Comparison of ENCODE assay signal across 19 mouse cellular contexts in the genomic region with DNA sequence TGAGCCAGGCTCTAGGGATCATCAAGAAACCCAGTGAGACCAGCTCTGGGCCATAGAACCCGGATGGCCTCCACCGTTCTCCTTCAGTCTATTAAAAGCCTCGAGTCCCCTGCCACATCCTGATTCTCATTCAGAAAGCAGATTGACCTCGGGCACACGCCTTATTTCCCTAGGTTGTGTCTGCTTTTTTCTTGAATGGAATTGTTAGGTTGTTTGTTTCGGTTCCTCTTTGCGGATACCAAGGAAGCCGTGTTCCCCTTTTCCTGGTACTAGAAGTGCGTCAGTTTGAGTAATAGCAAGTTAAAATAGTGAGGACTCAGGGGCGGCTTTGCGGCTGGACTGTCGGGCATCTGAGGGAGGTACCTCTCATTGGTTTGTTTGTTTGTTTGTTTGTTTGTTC. TPM values are rescaled to one million over a fixed set of nuclear protein-coding genes. Genes with fewer than 3 reads are reported as not detected.
DNase-seq lines count a peak whose midpoint lies in the region; ATAC-seq and TF ChIP-seq lines count a peak whose summit lies in the region.
"Had no signal": no experiment of that assay in that cellular context is flagged by ENCODE, and none has a peak within 500 bp of the region (broad histone marks: within the 10 kb centered on the region; RNA-seq: fewer than 3 reads in every experiment).

No protein-coding gene starts in this region.

- no peak overlapping the region for H3K9ac ChIP-seq in liver, adult 2 months (ENCODE audit: low read depth, low read length)
- no peak overlapping the region for H3K9ac ChIP-seq in liver, embryonic 12.5 days
- H3K9ac ChIP-seq: midbrain, embryonic 15.5 days; neural tube, embryonic 12.5 days had no signal

- no peak for ATAC-seq in liver, embryonic 12.5 days
- ATAC-seq in monocyte, adult 5-6 weeks (replicated peaks; ENCODE audit: insufficient number of reproducible peaks, low FRiP score, low TSS enrichment, poor library complexity, severe bottlenecking): peak; percentile 79
- ATAC-seq: forebrain, embryonic 16.5 days; hindbrain, postnatal 0 days; midbrain, embryonic 15.5 days had no signal

- H3K4me2 ChIP-seq in liver, embryonic 12.5 days: no peak overlapping the region
- H3K4me2 ChIP-seq: midbrain, embryonic 15.5 days; neural tube, embryonic 12.5 days had no signal

- TF ChIP-seq CTCF in liver, adult 2 months (IDR thresholded peaks at IDR 0.05; ENCODE audit: low read depth, low read length): no peak

- peak; percentile 26 to 65 for DNase-seq in heart, adult 18-20 months
- DNase-seq in heart, embryonic 10.5 days (ENCODE audit: low spot score): no peak
- DNase-seq in liver, adult 2 months (ENCODE audit: extremely low read depth, low read depth, low spot score): peak; percentile 47
- DNase-seq in cerebellum, adult 18-20 months: no peak
- no peak for DNase-seq in T-cell, adult 2 months (ENCODE audit: low spot score)
- DNase-seq: adrenal gland, postnatal 36 days; cerebellum, adult 11-12 months; embryo, embryonic 11 days; right cerebral cortex, postnatal 4 days; thymus, postnatal 36 days had no signal

- H3K27ac ChIP-seq in heart, embryonic 10.5 days: no peak overlapping the region
- H3K27ac ChIP-seq in liver, adult 2 months (replicated peaks; ENCODE audit: insufficient read depth, low read depth, low read length): no peak overlapping the region
- no peak overlapping the region for H3K27ac ChIP-seq in liver, embryonic 12.5 days
- H3K27ac ChIP-seq in brown adipose tissue, adult 24 weeks (replicated peaks; ENCODE audit: low read depth, low read length): peak overlapping the region; percentile 5; the same call in 1 of the 2 replicates
- H3K27ac ChIP-seq: hindbrain, postnatal 0 days; kidney, postnatal 0 days; midbrain, embryonic 15.5 days; neural tube, embryonic 12.5 days had no signal

- no peaks in the 10 kb centered on the region for H3K27me3 ChIP-seq in heart, embryonic 10.5 days (ENCODE audit: insufficient read depth, poor library complexity, severe bottlenecking)
- no peaks in the 10 kb centered on the region for H3K27me3 ChIP-seq in liver, adult 2 months (ENCODE audit: control insufficient read depth, insufficient read depth, low read length)
- H3K27me3 ChIP-seq in liver, embryonic 12.5 days (replicated peaks): no peaks in the 10 kb centered on the region
- H3K27me3 ChIP-seq: midbrain, embryonic 15.5 days; neural tube, embryonic 12.5 days had no signal

- no peak for TF ChIP-seq POLR2A in liver, adult 2 months (IDR thresholded peaks at IDR 0.05; ENCODE audit: extremely low read depth, insufficient read depth, low read length)

- H3K4me3 ChIP-seq in heart, embryonic 10.5 days: no peak overlapping the region
- H3K4me3 ChIP-seq in liver, adult 2 months (ENCODE audit: insufficient read depth, low read depth, low read length): no peak overlapping the region
- H3K4me3 ChIP-seq in liver, embryonic 12.5 days: no peak overlapping the region
- H3K4me3 ChIP-seq in brown adipose tissue, adult 24 weeks (ENCODE audit: insufficient read depth, low read depth, low read length): no peak overlapping the region
- H3K4me3 ChIP-seq: midbrain, embryonic 15.5 days; neural tube, embryonic 12.5 days had no signal

- H3K79me2 ChIP-seq in liver, adult 2 months (ENCODE audit: control insufficient read depth, insufficient read depth, low read length): no peaks in the 10 kb centered on the region

- no peaks in the 10 kb centered on the region for H3K9me3 ChIP-seq in heart, embryonic 10.5 days
- H3K9me3 ChIP-seq in liver, embryonic 12.5 days (replicated peaks): no peaks in the 10 kb centered on the region
- H3K9me3 ChIP-seq: G1E; midbrain, embryonic 15.5 days; neural tube, embryonic 12.5 days had no signal

- WGBS in heart, embryonic 10.5 days: 89% methylated on average over 12 of the region's 12 CpGs
- 83% methylated on average over 12 of the region's 12 CpGs for WGBS in liver, adult 2 months
- 51% methylated on average over 12 of the region's 12 CpGs for WGBS in liver, embryonic 12.5 days (ENCODE audit: insufficient replicate concordance)

- H3K36me3 ChIP-seq in heart, embryonic 10.5 days: no peaks in the 10 kb centered on the region
- no peaks in the 10 kb centered on the region for H3K36me3 ChIP-seq in liver, adult 2 months (ENCODE audit: control insufficient read depth, insufficient read depth, low read length)
- H3K36me3 ChIP-seq in liver, embryonic 12.5 days: no peaks in the 10 kb centered on the region
- H3K36me3 ChIP-seq: G1E; midbrain, embryonic 15.5 days; neural tube, embryonic 12.5 days had no signal

- H3K4me1 ChIP-seq in heart, embryonic 10.5 days: peaks cover 22% of the 10 kb centered on the region
- peaks cover 5% of the 10 kb centered on the region for H3K4me1 ChIP-seq in liver, adult 2 months (ENCODE audit: control insufficient read depth, insufficient read depth, low read length)
- H3K4me1 ChIP-seq in liver, embryonic 12.5 days: peaks cover 14% of the 10 kb centered on the region
- H3K4me1 ChIP-seq in brown adipose tissue, adult 24 weeks (ENCODE audit: control insufficient read depth, insufficient read depth, insufficient read length, low read length): peaks cover 19% of the 10 kb centered on the region
- H3K4me1 ChIP-seq: neural tube, embryonic 12.5 days had no signal

RNA-seq across cellular contexts. Expression of a gene that starts 59.3 kb away (rescaled TPM):
- total RNA-seq in heart, adult 18-20 months (2021): 10 to 100 TPM; 25.5 to 27.3 TPM
- polyA plus RNA-seq in heart, embryonic 10.5 days (2016; fragmentation: Nextera tagmentation; extraction: Ambion mirVana): 91.6 and 122 TPM in 2 replicates
- 39.2 and 42.5 TPM in 2 replicates for total RNA-seq in liver, adult 2 months (2014; rRNA removed)
- 21.4 and 23.8 TPM in 2 replicates for polyA plus RNA-seq in liver, adult 2 months (2012; rRNA removed)
- polyA plus RNA-seq in liver, embryonic 12.5 days (2016; fragmentation: Nextera tagmentation; extraction: Ambion mirVana): 81.5 and 81.8 TPM in 2 replicates
- polyA plus RNA-seq in brown adipose tissue, adult 24 weeks (2012; ENCODE audit: insufficient read depth, insufficient read length, missing spikeins): 43.9 and 45.6 TPM in 2 replicates
- total RNA-seq in monocyte, adult 5-6 weeks (2017): 21.3 to 27.5 TPM (median 22.7 TPM) in 3 replicates

Comparison
In these comparisons a context has a peak if more than half of its experiments do, and no peak if none do; other contexts are left out.
1. DNase-seq: peak in heart, adult 18-20 months (2 of 2) and liver, adult 2 months (single experiment); none in heart, embryonic 10.5 days (single experiment), cerebellum, adult 18-20 months (0 of 2) and T-cell, adult 2 months (single experiment).